Mouse (Mus musculus) liver, embryonic 18 days (tissue): ENCODE results near the gene Kcne1. TPM values are rescaled to one million over a fixed set of nuclear protein-coding genes. Genes with fewer than 3 reads are reported as not detected.

Experiments
- polyA plus RNA-seq: library from polyadenylated mRNA; depleted of rRNA; stranded (reverse); fragments of >200 nt; gene quantifications from 2 replicates; pipeline ENCODE4 v1.2.3, GENCODE M21; 2012; rRNA removed

The Kcne1 gene
- not detected in 2 replicates for polyA plus RNA-seq

GRCm38 (mm10) chr16:92359229-92359628, at the start of gene Kcne1:
Gene Kcne1 (minus strand): TSS chr16:92359468.

DNA sequence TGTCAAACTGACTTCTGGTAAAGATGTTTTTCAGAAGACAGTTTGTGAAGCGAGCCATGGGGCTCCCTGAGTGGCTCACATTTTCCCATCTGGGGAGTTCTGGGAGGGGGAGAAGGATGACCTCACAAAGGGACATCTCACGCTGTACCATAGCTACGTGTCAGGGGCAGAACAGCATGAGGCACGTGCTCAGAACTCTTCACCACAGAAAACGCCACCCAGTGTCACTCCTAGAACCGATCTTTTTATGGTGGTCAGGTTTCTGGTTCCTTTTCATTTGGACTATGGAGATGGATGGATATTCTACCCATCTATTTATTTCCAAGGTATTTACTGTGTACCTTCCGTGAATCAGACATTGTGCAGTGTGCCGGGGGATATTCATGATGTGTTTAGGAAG, 37.9 kb downstream of the Kcne1 start, which contains the start of gene Fam243:
TSS of gene Fam243 (minus strand) at position 101 of the 400 bp plus-strand sequence.

DNA sequence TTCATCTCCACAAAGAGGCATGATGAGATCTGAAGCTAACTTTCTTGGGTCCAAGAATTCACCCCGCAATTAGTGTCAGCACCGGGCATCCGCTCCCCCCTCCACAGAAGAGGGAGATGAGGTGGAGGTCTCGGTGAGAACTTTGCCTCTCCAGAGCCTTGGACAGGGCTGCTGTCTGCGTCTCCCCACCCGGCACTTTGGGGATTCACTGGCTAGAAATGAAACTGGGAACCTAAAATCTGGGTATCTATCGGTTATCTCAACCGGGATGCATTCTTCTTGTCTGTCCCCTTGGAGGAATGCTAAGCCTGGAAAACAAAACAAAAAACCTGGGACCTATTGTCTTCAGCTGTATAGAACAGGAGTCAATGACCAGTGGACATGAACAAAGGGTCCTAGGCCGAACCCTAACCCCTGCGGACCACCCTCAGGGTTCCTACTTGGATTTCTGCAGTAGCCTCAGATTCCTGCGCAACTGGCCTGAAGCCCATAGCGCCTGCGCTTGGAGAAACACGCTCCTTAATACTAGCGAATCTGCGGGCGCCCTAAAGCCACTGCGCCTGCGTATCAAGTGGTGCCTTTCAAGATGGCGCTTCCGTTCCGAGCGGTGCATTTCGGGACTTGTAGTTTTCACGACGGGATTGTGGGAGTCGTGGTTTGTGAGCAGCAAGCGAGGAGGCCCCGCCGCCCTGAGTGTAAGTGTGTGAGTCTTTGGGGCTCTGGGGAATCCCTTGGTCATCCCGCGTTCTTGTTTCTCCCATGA, 58.4 kb downstream of the Kcne1 start, which contains the start of gene Smim11:
TSS of gene Smim11 (plus strand) at position 638 of the 763 bp plus-strand sequence.

Other genes starting within 250 kb of the Kcne1 start
- gene Kcne2, start 67.1 kb downstream of the Kcne1 start, polyA plus RNA-seq: not detected in 2 replicates
- 20.3 and 21.0 TPM in 2 replicates for gene Smim11, start 58.2 kb downstream of the Kcne1 start, polyA plus RNA-seq
- 0.01 and 0.02 TPM in 2 replicates for gene Fam243, start 38.0 kb downstream of the Kcne1 start, polyA plus RNA-seq
- 7.1 and 7.7 TPM in 2 replicates for gene Rcan1, start 111.4 kb upstream of the Kcne1 start, polyA plus RNA-seq
- 0.32 and 0.49 TPM in 2 replicates for gene Clic6, start 126.3 kb upstream of the Kcne1 start, polyA plus RNA-seq